Mouse (Mus musculus): ENCODE measurements around the gene Olfr1357.
"Not testable (repeated sequence)": the region's sequence is repeated elsewhere in the genome, so short reads cannot be mapped to it uniquely, and the experiment has no call there.

The Olfr1357 gene

GRCm38 (mm10) chr10:78617974-78618373, at the start of gene Olfr1357:
Olfr1357 (minus strand) TSS chr10:78618074.
- DNase-seq (ENCODE audit: low spot score in 2 of 2) = no peak

GRCm38 (mm10) chr10:78666696-78667095, 48.8 kb upstream of the Olfr1357 start:
- not testable (repeated sequence) for DNase-seq (ENCODE audit: low spot score in 2 of 2)

- DNase-seq (ENCODE audit: low spot score in 2 of 2) = no peak
These were observed 46.7 kb upstream of the Olfr1357 start for GRCm38 (mm10) chr10:78664546-78664945.

- DNase-seq (ENCODE audit: low spot score in 2 of 2) = no peak
These were observed 43.3 kb upstream of the Olfr1357 start for GRCm38 (mm10) chr10:78661198-78661597.

- DNase-seq (ENCODE audit: low spot score in 2 of 2) = peak in 1 of 2 experiments; percentile 44
These were observed 14.4 kb upstream of the Olfr1357 start for GRCm38 (mm10) chr10:78632311-78632710.

GRCm38 (mm10) chr10:78630194-78630593, 12.3 kb upstream of the Olfr1357 start:
- peak in 1 of 2 experiments; percentile 23 for DNase-seq (ENCODE audit: low spot score in 2 of 2)

GRCm38 (mm10) chr10:78623143-78623542, 5.3 kb upstream of the Olfr1357 start:
- DNase-seq (ENCODE audit: low spot score in 2 of 2) = not testable (repeated sequence)

GRCm38 (mm10) chr10:78607602-78608001, 10.3 kb downstream of the Olfr1357 start:
- DNase-seq (ENCODE audit: low spot score in 2 of 2) = no peak

- DNase-seq (ENCODE audit: low spot score in 2 of 2) = peak in 1 of 2 experiments; percentile 28
These were observed 12.8 kb downstream of the Olfr1357 start for GRCm38 (mm10) chr10:78605080-78605479.

- DNase-seq (ENCODE audit: low spot score in 2 of 2) = no peak
These were observed 18.0 kb downstream of the Olfr1357 start for GRCm38 (mm10) chr10:78599865-78600264.

GRCm38 (mm10) chr10:78594566-78594965, 23.3 kb downstream of the Olfr1357 start:
- DNase-seq (ENCODE audit: low spot score in 2 of 2) = no peak

GRCm38 (mm10) chr10:78594157-78594556, 23.7 kb downstream of the Olfr1357 start:
- DNase-seq (ENCODE audit: low spot score in 2 of 2) = no peak

- no peak for DNase-seq (ENCODE audit: low spot score in 2 of 2)
These were observed 24.1 kb downstream of the Olfr1357 start for GRCm38 (mm10) chr10:78593736-78594135.

GRCm38 (mm10) chr10:78592856-78593379, 25.0 kb downstream of the Olfr1357 start:
- DNase-seq (ENCODE audit: low spot score in 2 of 2) = no peak

GRCm38 (mm10) chr10:78591406-78592328, 26.2 kb downstream of the Olfr1357 start, which contains the start of gene Syde1:
Syde1 (minus strand) TSS chr10:78591964.
- peak in 1 of 2 experiments; percentile 19 for DNase-seq (ENCODE audit: low spot score in 2 of 2)

- DNase-seq (ENCODE audit: low spot score in 2 of 2) = no peak
These were observed 27.1 kb downstream of the Olfr1357 start for GRCm38 (mm10) chr10:78590744-78591143.

GRCm38 (mm10) chr10:78589901-78590300, 28.0 kb downstream of the Olfr1357 start:
- DNase-seq (ENCODE audit: low spot score in 2 of 2) = no peak

GRCm38 (mm10) chr10:78589291-78589690, 28.6 kb downstream of the Olfr1357 start:
- no peak for DNase-seq (ENCODE audit: low spot score in 2 of 2)

- DNase-seq (ENCODE audit: low spot score in 2 of 2) = no peak
These were observed 31.8 kb downstream of the Olfr1357 start for GRCm38 (mm10) chr10:78586026-78586425.

GRCm38 (mm10) chr10:78585606-78586005, 32.3 kb downstream of the Olfr1357 start:
- no peak for DNase-seq (ENCODE audit: low spot score in 2 of 2)

- no peak for DNase-seq (ENCODE audit: low spot score in 2 of 2)
These were observed 32.9 kb downstream of the Olfr1357 start for GRCm38 (mm10) chr10:78584996-78585395.

- no peak for DNase-seq (ENCODE audit: low spot score in 2 of 2)
These were observed 33.9 kb downstream of the Olfr1357 start for GRCm38 (mm10) chr10:78583939-78584338.

- DNase-seq (ENCODE audit: low spot score in 2 of 2) = no peak
These were observed 34.5 kb downstream of the Olfr1357 start for GRCm38 (mm10) chr10:78583347-78583746.
